Mouse (Mus musculus) mammary gland, adult 2 months (tissue): ENCODE results near the gene Anapc15-ps. TPM values are rescaled to one million over a fixed set of nuclear protein-coding genes. Genes with fewer than 3 reads are reported as not detected.

Experiments
- polyA plus RNA-seq: library from polyadenylated mRNA; depleted of rRNA; stranded (reverse); fragments of >200 nt; gene quantifications from 2 replicates; pipeline ENCODE4 v1.2.3, GENCODE M21; 2012; ENCODE audit warnings: low replicate concordance; rRNA removed

Gene Anapc15-ps
- not detected in 2 replicates for polyA plus RNA-seq

DNA sequence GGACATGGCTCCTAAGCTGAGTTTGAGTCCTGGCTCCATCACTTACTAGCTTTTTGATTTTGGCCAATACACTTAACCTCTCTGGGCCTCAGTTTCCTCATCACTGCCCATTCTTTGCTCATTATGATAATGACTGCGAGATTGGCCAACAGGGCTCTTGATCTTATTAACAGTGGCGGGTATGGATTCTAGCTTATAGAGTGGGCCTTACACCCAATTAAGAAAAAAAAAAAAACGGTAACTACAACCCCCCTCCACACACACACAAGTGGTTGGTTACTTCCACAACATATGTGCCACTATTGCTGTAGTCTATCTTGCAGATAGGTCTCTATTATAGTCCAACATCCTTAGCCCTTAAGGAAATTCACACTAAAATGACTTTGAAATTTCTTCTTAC, at the start of gene Anapc15-ps:
Gene Anapc15-ps, minus strand, starts transcription at position 101 of the 400 bp plus-strand sequence.

Other genes starting within 250 kb of the Anapc15-ps start
- 58.5 and 229 TPM in 2 replicates for gene Mrpl42, start 171.5 kb downstream of the Anapc15-ps start, polyA plus RNA-seq
- 19.3 and 56.0 TPM in 2 replicates for gene Ube2n, start 158.3 kb downstream of the Anapc15-ps start, polyA plus RNA-seq
- 40.8 and 49.6 TPM in 2 replicates for gene Nudt4, start 109.3 kb downstream of the Anapc15-ps start, polyA plus RNA-seq
- not detected in 2 replicates for gene Gm33543, start 169.5 kb upstream of the Anapc15-ps start, polyA plus RNA-seq